In the genomic region with DNA sequence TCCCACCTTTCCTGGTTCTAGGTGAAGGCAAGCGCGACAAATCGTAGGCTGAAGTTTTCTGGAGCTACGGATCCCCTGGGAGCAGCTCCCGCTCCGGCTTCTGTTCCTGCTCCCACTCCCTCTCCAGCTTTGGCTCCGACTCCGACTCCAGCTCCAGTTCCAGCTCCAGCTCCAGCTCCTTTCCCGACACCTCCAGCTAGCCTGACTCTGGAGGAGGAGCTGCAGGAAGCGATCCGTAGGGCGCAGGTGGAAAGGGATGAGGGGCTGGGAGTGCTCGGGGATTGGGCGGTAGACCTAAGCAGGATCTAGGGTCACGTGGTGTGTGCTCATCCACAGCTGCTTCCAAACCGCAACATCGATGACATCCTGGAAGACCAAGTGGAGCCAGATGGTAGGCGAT, we compare ENCODE assay signal across 8 mouse cellular contexts. TPM values are rescaled to one million over a fixed set of nuclear protein-coding genes. Genes with fewer than 3 reads are reported as not detected.
DNase-seq lines count a peak whose midpoint lies in the region; ATAC-seq and TF ChIP-seq lines count a peak whose summit lies in the region.

No protein-coding gene starts in this region.

- H3K4me1 ChIP-seq in intestine, embryonic 15.5 days (replicated peaks): peaks cover 41% of the 10 kb centered on the region
- no peaks in the 10 kb centered on the region for H3K4me1 ChIP-seq in liver, adult 2 months (ENCODE audit: control insufficient read depth, insufficient read depth, low read length)

- H3K27me3 ChIP-seq in intestine, embryonic 15.5 days (replicated peaks): no peaks in the 10 kb centered on the region
- peaks cover 3% of the 10 kb centered on the region; the same call in 1 of the 2 replicates for H3K27me3 ChIP-seq in liver, adult 2 months (ENCODE audit: control insufficient read depth, insufficient read depth, low read length)

- peak; percentile 64 for DNase-seq in adrenal gland, postnatal 14 days
- DNase-seq in adrenal gland, adult 18-20 months (ENCODE audit: low spot score in 2 of 2): no peak
- DNase-seq in cerebellum, adult 18-20 months: peak; percentile 66 to 68
- DNase-seq in forelimb bud, embryonic 11.5 days (ENCODE audit: low read depth, low spot score): peak; percentile 63
- DNase-seq in liver, adult 2 months (ENCODE audit: extremely low read depth, low read depth, low spot score): no peak
- peak; percentile 86 for DNase-seq in retina, postnatal 1 day
- no peak for DNase-seq in spleen, adult 12 weeks (ENCODE audit: low spot score)

- peak overlapping the region; percentile 84 for H3K27ac ChIP-seq in intestine, embryonic 15.5 days
- no peak overlapping the region for H3K27ac ChIP-seq in liver, adult 2 months (replicated peaks; ENCODE audit: insufficient read depth, low read depth, low read length)

- H3K36me3 ChIP-seq in intestine, embryonic 15.5 days: no peaks in the 10 kb centered on the region
- H3K36me3 ChIP-seq in liver, adult 2 months (ENCODE audit: control insufficient read depth, insufficient read depth, low read length): no peaks in the 10 kb centered on the region

- no peak for TF ChIP-seq POLR2A in liver, adult 2 months (IDR thresholded peaks at IDR 0.05; ENCODE audit: extremely low read depth, insufficient read depth, low read length)

- no peaks in the 10 kb centered on the region for H3K9me3 ChIP-seq in intestine, embryonic 15.5 days

- peak overlapping the region; percentile 44 for H3K4me3 ChIP-seq in intestine, embryonic 15.5 days (replicated peaks)
- H3K4me3 ChIP-seq in liver, adult 2 months (ENCODE audit: insufficient read depth, low read depth, low read length): peak overlapping the region; percentile 1; the same call in 1 of the 2 replicates

- no peak for TF ChIP-seq CTCF in liver, adult 2 months (IDR thresholded peaks at IDR 0.05; ENCODE audit: low read depth, low read length)

- ATAC-seq in intestine, embryonic 15.5 days: peak; percentile 14

- no peaks in the 10 kb centered on the region for H3K79me2 ChIP-seq in liver, adult 2 months (ENCODE audit: control insufficient read depth, insufficient read depth, low read length)

- H3K4me2 ChIP-seq in intestine, embryonic 15.5 days (replicated peaks): peak overlapping the region; percentile 78

- peak overlapping the region; percentile 21; the same call in 1 of the 2 replicates for H3K9ac ChIP-seq in intestine, embryonic 15.5 days
- H3K9ac ChIP-seq in liver, adult 2 months (ENCODE audit: low read depth, low read length): no peak overlapping the region

- 9% methylated on average over 18 of the region's 18 CpGs for WGBS in intestine, embryonic 15.5 days
- 24% methylated on average over 18 of the region's 18 CpGs for WGBS in liver, adult 2 months

RNA-seq across cellular contexts. Expression of gene Mamstr, which starts 4.4 kb away (rescaled TPM):
- total RNA-seq in adrenal gland, postnatal 14 days (2021): 4.9 and 8.5 TPM in 2 replicates
- 1 to 10 TPM; 2.4 to 7.7 TPM for total RNA-seq in adrenal gland, adult 18-20 months (2021)
- 5.2 and 7.3 TPM in 2 replicates for polyA plus RNA-seq in intestine, embryonic 15.5 days (2015; fragmentation: Nextera tagmentation; extraction: Ambion mirVana)
- 0.07 and 0.09 TPM in 2 replicates for total RNA-seq in liver, adult 2 months (2014; rRNA removed)
- 0.10 and 0.19 TPM in 2 replicates for polyA plus RNA-seq in liver, adult 2 months (2012; rRNA removed)

RNA-seq across cellular contexts. Expression of gene Rasip1, which starts 16.9 kb away (rescaled TPM):
- total RNA-seq in adrenal gland, postnatal 14 days (2021): 33.0 and 35.4 TPM in 2 replicates
- total RNA-seq in adrenal gland, adult 18-20 months (2021): 10 to 100 TPM; 16.0 to 27.6 TPM
- 9.8 and 9.9 TPM in 2 replicates for polyA plus RNA-seq in intestine, embryonic 15.5 days (2015; fragmentation: Nextera tagmentation; extraction: Ambion mirVana)
- total RNA-seq in liver, adult 2 months (2014; rRNA removed): 2.3 and 4.3 TPM in 2 replicates
- 3.6 and 5.1 TPM in 2 replicates for polyA plus RNA-seq in liver, adult 2 months (2012; rRNA removed)

RNA-seq across cellular contexts. Expression of gene Fut2, which starts 22.0 kb away (rescaled TPM):
- total RNA-seq in adrenal gland, postnatal 14 days (2021): 0.11 TPM in 1 of 2 replicates, not detected in the other
- under 1 TPM in 1 of 2 experiments, not detected in 1; 0.13 TPM for total RNA-seq in adrenal gland, adult 18-20 months (2021)
- polyA plus RNA-seq in intestine, embryonic 15.5 days (2015; fragmentation: Nextera tagmentation; extraction: Ambion mirVana): 12.2 and 12.8 TPM in 2 replicates
- total RNA-seq in liver, adult 2 months (2014; rRNA removed): 0.18 TPM in 1 of 2 replicates, not detected in the other
- polyA plus RNA-seq in liver, adult 2 months (2012; rRNA removed): 0.05 and 0.14 TPM in 2 replicates

RNA-seq across cellular contexts. Expression of gene Izumo1, which starts 22.6 kb away (rescaled TPM):
- total RNA-seq in adrenal gland, postnatal 14 days (2021): 0.56 and 0.82 TPM in 2 replicates
- under 1 TPM; 0.22 to 0.33 TPM for total RNA-seq in adrenal gland, adult 18-20 months (2021)
- polyA plus RNA-seq in intestine, embryonic 15.5 days (2015; fragmentation: Nextera tagmentation; extraction: Ambion mirVana): 0.13 TPM in 1 of 2 replicates, not detected in the other
- total RNA-seq in liver, adult 2 months (2014; rRNA removed): 0.09 TPM in 1 of 2 replicates, not detected in the other
- 0.04 and 0.13 TPM in 2 replicates for polyA plus RNA-seq in liver, adult 2 months (2012; rRNA removed)

RNA-seq across cellular contexts. Expression of gene Fut1, which starts 27.1 kb away (rescaled TPM):
- 0.11 TPM in 1 of 2 replicates, not detected in the other for total RNA-seq in adrenal gland, postnatal 14 days (2021)
- not detected for total RNA-seq in adrenal gland, adult 18-20 months (2021)
- 0.38 and 0.73 TPM in 2 replicates for polyA plus RNA-seq in intestine, embryonic 15.5 days (2015; fragmentation: Nextera tagmentation; extraction: Ambion mirVana)
- not detected in 2 replicates for total RNA-seq in liver, adult 2 months (2014; rRNA removed)
- 0.15 and 0.21 TPM in 2 replicates for polyA plus RNA-seq in liver, adult 2 months (2012; rRNA removed)

Comparison
In these comparisons a context has a peak if more than half of its experiments do, and no peak if none do; other contexts are left out.
1. DNase-seq: peak in adrenal gland, postnatal 14 days (single experiment), cerebellum, adult 18-20 months (2 of 2), forelimb bud, embryonic 11.5 days (single experiment) and retina, postnatal 1 day (single experiment); none in adrenal gland, adult 18-20 months (0 of 2), liver, adult 2 months (single experiment) and spleen, adult 12 weeks (single experiment).